Mouse (Mus musculus) embryonic facial prominence, embryonic 13.5 days (tissue): ENCODE measurements around the gene Fkbpl. TPM values are rescaled to one million over a fixed set of nuclear protein-coding genes. Genes with fewer than 3 reads are reported as not detected.
A peak's percentile ranks its signal among the peaks of the same experiment; 100 is the strongest.

Source experiments
- ATAC-seq: fragments of 200-750 bp; cut with Nextera tagmentation; 2 replicates; pipeline ENCODE4 v1.8.0; 2017; ENCODE audit warnings: low read depth; ENCODE audit not compliant: insufficient number of reproducible peaks, insufficient read depth, low FRiP score, low TSS enrichment
- H3K27ac ChIP-seq: fragments of 300-500 bp; sonication (generic); 2 replicates; pipeline ENCODE4 v1.5.1; 2015; ENCODE audit warnings: moderate library complexity, mild to moderate bottlenecking, inconsistent platforms
- H3K27me3 ChIP-seq: fragments of 300-500 bp; sonication (generic); 2 replicates; pipeline ENCODE4 v1.6.1; 2015; ENCODE audit warnings: mild to moderate bottlenecking, inconsistent platforms
- H3K36me3 ChIP-seq: fragments of 300-500 bp; sonication (generic); 2 replicates; pipeline ENCODE4 v1.6.1; 2015; ENCODE audit warnings: mild to moderate bottlenecking, inconsistent platforms
- H3K4me1 ChIP-seq: fragments of 300-500 bp; sonication (generic); 2 replicates; pipeline ENCODE4 v1.6.1; 2015; ENCODE audit warnings: inconsistent platforms
- H3K4me2 ChIP-seq: fragments of 300-500 bp; sonication (generic); 2 replicates; pipeline ENCODE4 v1.6.1; 2015; ENCODE audit warnings: moderate library complexity, mild to moderate bottlenecking, inconsistent platforms
- H3K4me3 ChIP-seq: fragments of 300-500 bp; sonication (generic); 2 replicates; pipeline ENCODE4 v1.5.1; 2015; ENCODE audit warnings: mild to moderate bottlenecking, inconsistent platforms
- H3K9ac ChIP-seq: fragments of 300-500 bp; sonication (generic); 2 replicates; pipeline ENCODE4 v1.6.1; 2015; ENCODE audit warnings: mild to moderate bottlenecking, inconsistent platforms
- H3K9me3 ChIP-seq: fragments of 300-500 bp; sonication (generic); 2 replicates; pipeline ENCODE4 v1.6.1; 2016; ENCODE audit warnings: inconsistent platforms
- WGBS: fragments of 180-500 bp; shearing (Covaris S2); methylation state at CpG from one replicate; pipeline ENCODE4 v1.1.7; 2015; ENCODE audit warnings: mixed read lengths; 5-methylcytosine and 5-hydroxymethylcytosine counted together
- polyA plus RNA-seq: library from polyadenylated mRNA; unstranded; fragments of >200 nt; fragmentation: Nextera tagmentation; extraction: Ambion mirVana; gene quantifications from 2 replicates; pipeline ENCODE4 v1.2.1, GENCODE M21; 2015

The Fkbpl gene
- polyA plus RNA-seq, 1 experiment from 2014 or later: 15.0 TPM

GRCm38 (mm10) chr17:34649106-34649864, 4.7 kb downstream of the Fkbpl start:
- no peak overlapping the region for H3K4me2 ChIP-seq
- H3K4me1 ChIP-seq: peaks cover 31% of the 10 kb centered on the region
- WGBS: 85% methylated on average over 18 of the region's 18 CpGs
- no peak overlapping the region for H3K4me3 ChIP-seq
- no peaks in the 10 kb centered on the region for H3K27me3 ChIP-seq
- no peaks in the 10 kb centered on the region for H3K9me3 ChIP-seq
- peak overlapping the region; percentile 88; the same call in 1 of the 2 replicates for H3K9ac ChIP-seq
- H3K36me3 ChIP-seq: peaks cover 55% of the 10 kb centered on the region
- no peak for ATAC-seq
- H3K27ac ChIP-seq: no peak overlapping the region

- peaks cover 23% of the 10 kb centered on the region for H3K4me1 ChIP-seq
- H3K4me3 ChIP-seq: no peak overlapping the region
- no peak overlapping the region for H3K4me2 ChIP-seq
- no peak for ATAC-seq
- H3K27ac ChIP-seq: no peak overlapping the region
- peaks cover 65% of the 10 kb centered on the region for H3K36me3 ChIP-seq
- H3K27me3 ChIP-seq: no peaks in the 10 kb centered on the region
- no peak overlapping the region for H3K9ac ChIP-seq
- WGBS: 86% methylated on average over 14 of the region's 14 CpGs
- no peaks in the 10 kb centered on the region for H3K9me3 ChIP-seq
These were observed 6.2 kb downstream of the Fkbpl start for GRCm38 (mm10) chr17:34650781-34651180.

DNA sequence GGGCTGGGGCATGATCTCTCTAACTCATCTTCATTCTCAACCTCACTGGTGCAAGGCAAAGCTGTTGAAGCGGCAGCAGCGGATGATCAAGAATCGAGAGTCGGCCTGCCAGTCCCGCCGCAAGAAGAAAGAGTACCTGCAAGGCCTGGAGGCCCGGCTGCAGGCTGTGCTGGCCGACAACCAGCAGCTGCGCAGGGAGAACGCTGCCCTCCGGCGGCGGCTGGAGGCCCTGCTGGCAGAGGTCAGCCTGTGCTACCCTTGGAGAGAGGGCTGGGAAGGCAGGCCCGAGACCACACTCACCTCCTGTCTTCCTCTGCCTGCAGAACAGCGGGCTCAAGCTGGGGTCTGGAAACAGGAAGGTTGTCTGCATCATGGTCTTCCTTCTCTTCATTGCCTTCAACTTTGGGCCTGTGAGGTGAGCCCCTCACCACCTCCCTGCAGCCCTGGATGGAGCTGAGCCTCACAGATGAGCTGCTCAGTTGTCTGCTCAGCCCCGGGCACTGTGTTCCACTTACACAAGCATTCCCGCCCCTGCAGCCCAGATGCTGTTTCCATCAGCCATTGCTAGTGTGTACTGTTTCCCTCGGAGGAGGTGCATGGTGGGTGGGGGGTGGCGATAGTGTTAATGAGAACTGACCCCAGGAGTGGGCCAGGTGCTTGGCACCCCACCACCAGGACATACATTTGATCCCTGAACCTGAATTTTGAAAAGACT, 7.1 kb downstream of the Fkbpl start:
- peaks cover 22% of the 10 kb centered on the region for H3K4me1 ChIP-seq
- no peak overlapping the region for H3K9ac ChIP-seq
- ATAC-seq: no peak
- H3K36me3 ChIP-seq: peaks cover 65% of the 10 kb centered on the region
- H3K4me2 ChIP-seq: no peak overlapping the region
- no peaks in the 10 kb centered on the region for H3K9me3 ChIP-seq
- no peaks in the 10 kb centered on the region for H3K27me3 ChIP-seq
- no peak overlapping the region for H3K4me3 ChIP-seq
- 50% methylated on average over 19 of the region's 19 CpGs for WGBS
- H3K27ac ChIP-seq: no peak overlapping the region

GRCm38 (mm10) chr17:34652546-34652945, 8.0 kb downstream of the Fkbpl start:
- no peak for ATAC-seq
- WGBS: 86% methylated on average over 10 of the region's 10 CpGs
- no peak overlapping the region for H3K9ac ChIP-seq
- H3K4me1 ChIP-seq: peaks cover 21% of the 10 kb centered on the region
- H3K4me3 ChIP-seq: no peak overlapping the region
- H3K36me3 ChIP-seq: peaks cover 65% of the 10 kb centered on the region
- no peak overlapping the region for H3K4me2 ChIP-seq
- H3K27me3 ChIP-seq: no peaks in the 10 kb centered on the region; the same call in 1 of the 2 replicates
- no peak overlapping the region for H3K27ac ChIP-seq
- H3K9me3 ChIP-seq: no peaks in the 10 kb centered on the region

DNA sequence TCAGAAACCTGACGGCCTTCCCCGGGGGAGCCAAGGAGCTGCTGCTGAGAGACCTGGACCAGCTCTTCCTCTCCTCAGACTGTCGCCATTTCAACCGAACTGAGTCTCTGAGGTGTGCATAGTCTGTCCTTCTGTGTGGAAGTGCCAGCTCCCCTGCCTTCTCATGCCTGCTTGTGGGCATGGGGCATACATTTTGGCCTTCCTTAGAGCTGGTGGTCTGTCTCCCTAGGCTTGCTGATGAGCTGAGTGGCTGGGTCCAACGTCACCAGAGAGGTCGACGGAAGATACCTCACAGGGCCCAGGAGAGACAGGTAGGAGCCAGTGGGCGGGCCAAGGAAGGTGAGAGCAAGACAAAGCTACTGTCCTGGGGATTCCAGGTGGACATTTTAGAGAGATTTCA, 8.4 kb downstream of the Fkbpl start:
- H3K9me3 ChIP-seq: no peaks in the 10 kb centered on the region
- H3K36me3 ChIP-seq: peaks cover 65% of the 10 kb centered on the region
- no peak overlapping the region for H3K4me3 ChIP-seq
- ATAC-seq: no peak
- no peak overlapping the region for H3K4me2 ChIP-seq
- WGBS: 89% methylated on average over 8 of the region's 8 CpGs
- no peaks in the 10 kb centered on the region; the same call in 1 of the 2 replicates for H3K27me3 ChIP-seq
- no peak overlapping the region for H3K27ac ChIP-seq
- H3K4me1 ChIP-seq: peaks cover 17% of the 10 kb centered on the region
- H3K9ac ChIP-seq: no peak overlapping the region

GRCm38 (mm10) chr17:34653746-34654285, 9.3 kb downstream of the Fkbpl start:
- Histone ChIP-seq H3K36me3 (peaks cover 64% of the 10 kb centered on the region), H3K4me3 (no peak overlapping the region), H3K4me1 (peaks cover 9% of the 10 kb centered on the region), H3K9me3 (no peaks in the 10 kb centered on the region), H3K27ac (no peak overlapping the region), H3K27me3 (peaks cover 3% of the 10 kb centered on the region), H3K9ac (no peak overlapping the region), H3K4me2 (no peak overlapping the region)
- 59% methylated on average over 9 of the region's 9 CpGs for WGBS
- ATAC-seq: no peak

GRCm38 (mm10) chr17:34654392-34654791, 9.8 kb downstream of the Fkbpl start:
- Histone ChIP-seq H3K9me3 (no peaks in the 10 kb centered on the region), H3K27me3 (peaks cover 9% of the 10 kb centered on the region), H3K4me3 (no peak overlapping the region), H3K36me3 (peaks cover 58% of the 10 kb centered on the region), H3K4me1 (peaks cover 7% of the 10 kb centered on the region; the same call in 1 of the 2 replicates), H3K9ac (no peak overlapping the region), H3K4me2 (no peak overlapping the region), H3K27ac (no peak overlapping the region)
- 90% methylated on average over 13 of the region's 13 CpGs for WGBS
- no peak for ATAC-seq

DNA sequence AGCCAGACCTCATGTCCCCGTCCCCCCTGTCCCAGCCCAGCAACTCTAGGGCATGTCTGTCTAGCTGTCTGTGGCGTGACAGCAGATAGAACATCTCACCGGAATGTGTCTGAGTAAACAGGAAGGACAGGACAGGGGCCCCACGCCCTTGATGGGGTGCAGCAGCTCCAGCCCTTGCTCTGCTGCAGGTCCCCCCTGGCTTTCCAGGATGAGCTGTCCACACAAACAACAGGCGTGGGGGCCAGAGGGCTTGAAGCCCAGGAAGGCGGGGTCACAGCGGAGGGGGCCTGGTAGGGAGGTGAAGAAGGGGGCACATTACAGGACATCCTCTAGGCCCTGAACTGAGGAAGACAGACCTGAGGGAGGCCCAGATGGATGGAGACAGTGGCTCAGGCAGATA, 10.6 kb downstream of the Fkbpl start:
- no peak overlapping the region for H3K27ac ChIP-seq
- no peak overlapping the region for H3K4me2 ChIP-seq
- WGBS: 83% methylated on average over 7 of the region's 7 CpGs
- no peak overlapping the region for H3K4me3 ChIP-seq
- no peak overlapping the region for H3K9ac ChIP-seq
- H3K36me3 ChIP-seq: peaks cover 50% of the 10 kb centered on the region
- H3K27me3 ChIP-seq: peaks cover 17% of the 10 kb centered on the region
- peaks cover 7% of the 10 kb centered on the region; the same call in 1 of the 2 replicates for H3K4me1 ChIP-seq
- H3K9me3 ChIP-seq: no peaks in the 10 kb centered on the region
- peak; percentile 7; the same call in 1 of the 2 replicates for ATAC-seq

- peak; percentile 3; the same call in 1 of the 2 replicates for ATAC-seq
- no peak overlapping the region for H3K4me2 ChIP-seq
- no peak overlapping the region for H3K4me3 ChIP-seq
- H3K27ac ChIP-seq: no peak overlapping the region
- H3K4me1 ChIP-seq: peaks cover 11% of the 10 kb centered on the region; the same call in 1 of the 2 replicates
- H3K9me3 ChIP-seq: no peaks in the 10 kb centered on the region
- H3K27me3 ChIP-seq: peaks cover 21% of the 10 kb centered on the region
- H3K36me3 ChIP-seq: peaks cover 46% of the 10 kb centered on the region
- no peak overlapping the region for H3K9ac ChIP-seq
- 66% methylated on average over 4 of the region's 4 CpGs for WGBS
These were observed 11.0 kb downstream of the Fkbpl start for GRCm38 (mm10) chr17:34655581-34655991.

- Histone ChIP-seq H3K27ac (no peak overlapping the region), H3K27me3 (peaks cover 31% of the 10 kb centered on the region), H3K9me3 (no peaks in the 10 kb centered on the region), H3K4me2 (no peak overlapping the region), H3K9ac (0 out of 2 replicates have a peak overlapping the region, but pooled peaks have one; percentile 27), H3K4me1 (peaks cover 22% of the 10 kb centered on the region), H3K4me3 (no peak overlapping the region), H3K36me3 (peaks cover 35% of the 10 kb centered on the region)
- 50% methylated on average over 8 of the region's 8 CpGs for WGBS
- ATAC-seq: no peak
These were observed 12.1 kb downstream of the Fkbpl start for GRCm38 (mm10) chr17:34656666-34657065.

GRCm38 (mm10) chr17:34657271-34657670, 12.7 kb downstream of the Fkbpl start:
- no peak overlapping the region for H3K4me2 ChIP-seq
- H3K9ac ChIP-seq: no peak overlapping the region
- H3K4me3 ChIP-seq: no peak overlapping the region
- ATAC-seq: no peak
- H3K36me3 ChIP-seq: peaks cover 29% of the 10 kb centered on the region
- H3K27me3 ChIP-seq: peaks cover 32% of the 10 kb centered on the region
- no peaks in the 10 kb centered on the region for H3K9me3 ChIP-seq
- peaks cover 22% of the 10 kb centered on the region for H3K4me1 ChIP-seq
- no peak overlapping the region for H3K27ac ChIP-seq
- 17% methylated on average over 2 of the region's 2 CpGs for WGBS
